Mouse (Mus musculus): ENCODE data around the gene Usp15.

DNA sequence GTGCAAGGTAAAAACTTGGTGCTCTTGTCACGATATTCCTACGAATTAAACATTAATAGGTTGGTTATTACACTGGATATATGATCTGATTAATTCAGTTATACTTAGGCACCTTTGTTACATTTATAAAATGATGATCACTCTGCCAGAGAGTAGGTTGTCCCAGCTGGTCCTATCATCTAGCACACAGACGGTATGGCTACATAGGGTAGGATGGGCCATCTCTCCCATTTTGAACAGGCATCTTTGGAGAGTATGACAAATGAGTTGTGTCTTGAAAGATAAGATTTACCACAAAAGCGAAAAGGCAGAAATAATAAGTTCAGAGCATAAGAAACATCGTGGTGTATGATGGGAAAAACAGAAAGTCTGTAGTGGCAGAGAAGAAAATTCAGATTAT is 32.6 kb upstream of the Usp15 start:
- TF ChIP-seq EP300 (IDR thresholded peaks at IDR 0.05; ENCODE audit: insufficient read depth, low read depth, low read length): no peak
- no peak for TF ChIP-seq CTCF (IDR thresholded peaks at IDR 0.05)
